Mouse (Mus musculus): ENCODE data around the gene Zfyve26. TPM values are rescaled to one million over a fixed set of nuclear protein-coding genes. Genes with fewer than 3 reads are reported as not detected.
"Not testable (repeated sequence)": the region's sequence is repeated elsewhere in the genome, so short reads cannot be mapped to it uniquely, and the experiment has no call there.

The Zfyve26 gene
- total and polyA plus RNA-seq, 2 experiments = 17.6 to 20.5 TPM

GRCm38 (mm10) chr12:79327868-79328267 is 31.8 kb upstream of the Zfyve26 start:
- Histone ChIP-seq H3K36me3 (ENCODE audit: control insufficient read depth, insufficient read depth, low read length) (no peaks in the 10 kb centered on the region), H3K4me1 (ENCODE audit: control insufficient read depth, insufficient read depth, low read length) (no peaks in the 10 kb centered on the region), H3K79me2 (ENCODE audit: control insufficient read depth, insufficient read depth, low read length) (no peaks in the 10 kb centered on the region), H3K27me3 (ENCODE audit: control insufficient read depth, insufficient read depth, low read length) (no peaks in the 10 kb centered on the region), H3K9ac (ENCODE audit: low read depth, low read length) (no peak overlapping the region), H3K4me3 (ENCODE audit: insufficient read depth, low read depth, low read length) (no peak overlapping the region), H3K27ac (replicated peaks; ENCODE audit: insufficient read depth, low read depth, low read length) (no peak overlapping the region)
- no peak for DNase-seq (ENCODE audit: extremely low read depth, low read depth, low spot score)
- WGBS = 94% methylated on average over 2 of the region's 2 CpGs
- no peak for TF ChIP-seq POLR2A (IDR thresholded peaks at IDR 0.05; ENCODE audit: extremely low read depth, insufficient read depth, low read length)
- TF ChIP-seq CTCF (IDR thresholded peaks at IDR 0.05; ENCODE audit: low read depth, low read length) = no peak

DNA sequence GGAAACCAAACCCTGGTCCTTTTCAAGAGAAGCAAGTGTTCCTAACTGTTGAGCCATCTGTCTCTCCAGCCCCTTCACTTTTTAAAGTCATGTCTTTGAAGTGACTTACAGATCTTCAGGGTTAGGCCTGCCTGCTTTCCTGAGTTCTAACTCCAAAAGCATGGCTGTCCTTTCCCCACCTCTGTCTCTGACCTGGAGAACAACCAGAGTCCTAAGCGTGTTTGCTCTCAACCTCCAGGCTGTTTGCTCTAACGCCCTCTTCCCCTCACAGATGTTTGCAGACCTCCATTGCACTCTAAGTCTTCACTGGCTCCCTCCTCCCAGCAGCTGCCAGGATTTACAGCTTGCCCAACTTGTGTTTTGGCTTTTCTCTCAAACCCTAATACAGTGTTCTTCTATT is 30.6 kb upstream of the Zfyve26 start:
- H3K27ac ChIP-seq (replicated peaks; ENCODE audit: insufficient read depth, low read depth, low read length) = no peak overlapping the region

DNA sequence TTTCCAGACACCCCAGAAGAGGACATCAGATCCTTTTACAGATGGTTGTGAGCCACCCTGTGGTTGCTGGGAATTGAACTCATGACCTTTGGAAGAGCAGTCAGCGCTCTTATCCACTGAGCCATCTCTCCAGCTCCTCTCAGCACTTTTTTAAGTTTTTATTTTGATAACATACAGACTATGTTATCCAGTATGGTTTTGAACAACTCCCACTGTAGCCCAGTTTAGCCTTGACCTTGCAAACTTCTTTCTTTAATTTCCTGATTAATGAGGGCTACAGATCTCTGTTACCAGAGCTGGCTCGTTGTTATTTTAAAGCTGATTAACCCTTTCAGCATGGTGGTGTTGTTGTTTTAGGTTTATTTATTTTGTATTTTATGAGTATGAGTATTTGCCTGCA is 30.1 kb upstream of the Zfyve26 start:
- no peak for DNase-seq (ENCODE audit: extremely low read depth, low read depth, low spot score)
- WGBS = 38% methylated on average over 2 of the region's 2 CpGs
- Histone ChIP-seq H3K27me3 (ENCODE audit: control insufficient read depth, insufficient read depth, low read length) (no peaks in the 10 kb centered on the region), H3K4me3 (ENCODE audit: insufficient read depth, low read depth, low read length) (no peak overlapping the region), H3K4me1 (ENCODE audit: control insufficient read depth, insufficient read depth, low read length) (no peaks in the 10 kb centered on the region), H3K27ac (replicated peaks; ENCODE audit: insufficient read depth, low read depth, low read length) (no peak overlapping the region), H3K36me3 (ENCODE audit: control insufficient read depth, insufficient read depth, low read length) (no peaks in the 10 kb centered on the region), H3K79me2 (ENCODE audit: control insufficient read depth, insufficient read depth, low read length) (no peaks in the 10 kb centered on the region), H3K9ac (ENCODE audit: low read depth, low read length) (no peak overlapping the region)
- TF ChIP-seq POLR2A (IDR thresholded peaks at IDR 0.05; ENCODE audit: extremely low read depth, insufficient read depth, low read length) = no peak
- no peak for TF ChIP-seq CTCF (IDR thresholded peaks at IDR 0.05; ENCODE audit: low read depth, low read length)

More for the DNA sequence above, 30.6 kb upstream of the Zfyve26 start:
- TF ChIP-seq POLR2A (IDR thresholded peaks at IDR 0.05; ENCODE audit: extremely low read depth, insufficient read depth, low read length) = no peak
- TF ChIP-seq CTCF (IDR thresholded peaks at IDR 0.05; ENCODE audit: low read depth, low read length) = no peak
- no peak for DNase-seq (ENCODE audit: extremely low read depth, low read depth, low spot score)
- Histone ChIP-seq H3K79me2 (ENCODE audit: control insufficient read depth, insufficient read depth, low read length) (no peaks in the 10 kb centered on the region), H3K27me3 (ENCODE audit: control insufficient read depth, insufficient read depth, low read length) (no peaks in the 10 kb centered on the region), H3K36me3 (ENCODE audit: control insufficient read depth, insufficient read depth, low read length) (no peaks in the 10 kb centered on the region), H3K9ac (ENCODE audit: low read depth, low read length) (no peak overlapping the region), H3K4me1 (ENCODE audit: control insufficient read depth, insufficient read depth, low read length) (no peaks in the 10 kb centered on the region), H3K4me3 (ENCODE audit: insufficient read depth, low read depth, low read length) (no peak overlapping the region)
- 36% methylated on average over 2 of the region's 2 CpGs for WGBS

DNA sequence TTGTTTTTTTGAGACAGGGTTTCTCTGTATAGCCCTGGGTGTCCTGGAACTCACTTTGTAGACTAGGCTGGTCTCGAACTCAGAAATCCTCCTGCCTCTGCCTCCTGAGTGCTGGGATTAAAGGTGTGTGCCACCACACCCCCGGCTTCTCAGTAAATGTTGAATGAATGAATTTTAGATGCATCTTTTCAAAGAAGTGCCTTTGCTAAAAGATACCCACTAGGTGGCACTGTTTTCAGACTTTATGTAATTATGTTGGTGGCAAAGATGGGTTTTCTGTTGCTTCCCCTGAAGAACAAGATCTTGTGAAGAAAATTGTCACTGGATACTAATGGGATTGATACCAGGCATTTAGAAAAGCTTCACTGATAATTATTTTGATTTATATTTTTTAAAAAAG is 26.4 kb upstream of the Zfyve26 start:
- not testable (repeated sequence) for H3K36me3 ChIP-seq (ENCODE audit: control insufficient read depth, insufficient read depth, low read length); H3K79me2 ChIP-seq (ENCODE audit: control insufficient read depth, insufficient read depth, low read length); H3K9ac ChIP-seq (ENCODE audit: low read depth, low read length); H3K27me3 ChIP-seq (ENCODE audit: control insufficient read depth, insufficient read depth, low read length); H3K27ac ChIP-seq (replicated peaks; ENCODE audit: insufficient read depth, low read depth, low read length); H3K4me3 ChIP-seq (ENCODE audit: insufficient read depth, low read depth, low read length); H3K4me1 ChIP-seq (ENCODE audit: control insufficient read depth, insufficient read depth, low read length)
- peak; percentile 35; the same call in 1 of the 2 replicates for TF ChIP-seq CTCF (IDR thresholded peaks at IDR 0.05; ENCODE audit: low read depth, low read length)
- DNase-seq (ENCODE audit: extremely low read depth, low read depth, low spot score) = peak; percentile 26
- 49% methylated on average over 2 of the region's 2 CpGs for WGBS

GRCm38 (mm10) chr12:79320895-79321294 is 24.8 kb upstream of the Zfyve26 start:
- H3K4me3 ChIP-seq (ENCODE audit: insufficient read depth, low read depth, low read length) = no peak overlapping the region
- no peak overlapping the region for H3K27ac ChIP-seq (replicated peaks; ENCODE audit: insufficient read depth, low read depth, low read length)
- DNase-seq (ENCODE audit: extremely low read depth, low read depth, low spot score) = no peak
- H3K9ac ChIP-seq (ENCODE audit: low read depth, low read length) = no peak overlapping the region
- no peaks in the 10 kb centered on the region for H3K4me1 ChIP-seq (ENCODE audit: control insufficient read depth, insufficient read depth, low read length)
- 86% methylated on average over 5 of the region's 5 CpGs for WGBS
- TF ChIP-seq POLR2A (IDR thresholded peaks at IDR 0.05; ENCODE audit: extremely low read depth, insufficient read depth, low read length) (no peak), CTCF (IDR thresholded peaks at IDR 0.05; ENCODE audit: low read depth, low read length) (no peak)
- H3K27me3 ChIP-seq (ENCODE audit: control insufficient read depth, insufficient read depth, low read length) = no peaks in the 10 kb centered on the region
- no peaks in the 10 kb centered on the region for H3K79me2 ChIP-seq (ENCODE audit: control insufficient read depth, insufficient read depth, low read length)
- H3K36me3 ChIP-seq (ENCODE audit: control insufficient read depth, insufficient read depth, low read length) = no peaks in the 10 kb centered on the region

DNA sequence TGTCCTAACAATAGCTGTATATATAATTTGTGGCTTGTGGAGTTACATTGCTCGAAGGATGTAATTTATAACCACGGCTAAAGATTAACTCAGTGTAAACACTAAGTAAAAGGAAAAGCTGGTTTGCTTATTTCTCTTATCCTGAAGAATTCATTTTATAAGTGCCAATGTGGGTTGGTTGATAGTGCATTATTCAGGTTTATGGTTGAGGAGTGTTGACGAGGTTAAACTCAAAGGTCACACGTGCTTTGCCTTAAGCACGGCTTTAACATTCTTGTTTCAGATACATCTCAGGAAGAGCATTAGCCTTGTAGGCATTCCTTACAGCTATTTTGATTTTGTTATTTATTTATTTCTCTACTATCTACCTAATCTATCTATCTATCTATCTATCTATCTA is 21.2 kb upstream of the Zfyve26 start:
- Histone ChIP-seq H3K4me3 (ENCODE audit: insufficient read depth, low read depth, low read length) (no peak overlapping the region), H3K27ac (replicated peaks; ENCODE audit: insufficient read depth, low read depth, low read length) (no peak overlapping the region), H3K4me1 (ENCODE audit: control insufficient read depth, insufficient read depth, low read length) (no peaks in the 10 kb centered on the region), H3K36me3 (ENCODE audit: control insufficient read depth, insufficient read depth, low read length) (no peaks in the 10 kb centered on the region), H3K9ac (ENCODE audit: low read depth, low read length) (no peak overlapping the region), H3K79me2 (ENCODE audit: control insufficient read depth, insufficient read depth, low read length) (no peaks in the 10 kb centered on the region), H3K27me3 (ENCODE audit: control insufficient read depth, insufficient read depth, low read length) (no peaks in the 10 kb centered on the region)
- TF ChIP-seq POLR2A (IDR thresholded peaks at IDR 0.05; ENCODE audit: extremely low read depth, insufficient read depth, low read length) (no peak), CTCF (IDR thresholded peaks at IDR 0.05; ENCODE audit: low read depth, low read length) (no peak)
- peak; percentile 9 for DNase-seq (ENCODE audit: extremely low read depth, low read depth, low spot score)
- 41% methylated on average over 5 of the region's 5 CpGs for WGBS
